Mouse (Mus musculus) T-cell, adult 2 months (primary cell): ENCODE results near the gene Shisal2a.

Experiments used
- DNase-seq: peaks from one replicate; pipeline ENCODE4 v3.0.0; 2022; ENCODE audit warnings: low spot score

Gene Shisal2a

DNA sequence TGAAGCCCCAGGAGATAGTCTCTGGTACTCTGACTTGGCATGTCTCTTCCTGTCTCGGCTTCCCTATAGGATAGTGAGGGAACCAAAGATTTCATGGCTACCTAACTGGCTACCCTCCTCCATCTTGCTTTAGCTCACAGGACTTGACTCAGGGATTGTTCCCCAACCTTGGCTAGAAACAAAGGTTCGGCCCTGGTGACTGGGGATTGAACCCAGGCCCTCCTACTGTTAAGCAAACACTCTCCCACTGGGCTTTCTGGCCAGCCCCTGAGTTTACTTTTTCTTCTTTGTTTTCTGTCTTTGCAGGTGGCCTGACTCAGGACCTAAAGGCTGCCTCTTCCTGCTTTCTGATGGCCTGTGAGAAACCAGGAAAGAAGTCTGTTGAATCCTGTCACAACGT lies 45.3 kb downstream of the Shisal2a start:
- DNase-seq, result no peak

DNA sequence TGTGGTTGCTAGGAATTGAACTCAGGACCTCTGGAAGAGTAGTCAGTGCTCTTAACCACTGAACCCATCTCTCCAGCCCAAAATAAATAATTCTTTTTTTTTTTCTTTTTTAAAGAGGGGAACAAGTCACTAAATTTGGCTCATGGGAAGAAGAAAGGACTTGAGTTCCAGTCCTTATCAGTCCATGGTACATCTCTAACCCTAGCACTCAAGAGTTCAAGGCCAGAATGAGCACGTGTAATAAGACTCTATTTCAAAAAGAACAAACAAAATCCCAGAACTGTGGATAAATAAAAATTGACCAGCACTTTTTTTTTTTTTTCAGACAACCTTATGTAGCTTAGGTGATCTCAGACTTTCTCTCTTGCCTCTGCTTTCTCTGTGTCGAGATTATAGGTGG lies 46.4 kb downstream of the Shisal2a start:
- DNase-seq, result no peak

- no peak for DNase-seq
Observed at GRCm38 (mm10) chr4:108335413-108335812, 47.7 kb downstream of the Shisal2a start.

GRCm38 (mm10) chr4:108332041-108332440 lies 51.1 kb downstream of the Shisal2a start:
- no peak for DNase-seq

GRCm38 (mm10) chr4:108329840-108330239 lies 53.3 kb downstream of the Shisal2a start:
- no peak for DNase-seq

- peak; percentile 96 for DNase-seq
Observed at GRCm38 (mm10) chr4:108327730-108328484, 55.2 kb downstream of the Shisal2a start, which contains the start of gene Coa7. Gene Coa7 (plus strand): TSS chr4:108328140.

DNA sequence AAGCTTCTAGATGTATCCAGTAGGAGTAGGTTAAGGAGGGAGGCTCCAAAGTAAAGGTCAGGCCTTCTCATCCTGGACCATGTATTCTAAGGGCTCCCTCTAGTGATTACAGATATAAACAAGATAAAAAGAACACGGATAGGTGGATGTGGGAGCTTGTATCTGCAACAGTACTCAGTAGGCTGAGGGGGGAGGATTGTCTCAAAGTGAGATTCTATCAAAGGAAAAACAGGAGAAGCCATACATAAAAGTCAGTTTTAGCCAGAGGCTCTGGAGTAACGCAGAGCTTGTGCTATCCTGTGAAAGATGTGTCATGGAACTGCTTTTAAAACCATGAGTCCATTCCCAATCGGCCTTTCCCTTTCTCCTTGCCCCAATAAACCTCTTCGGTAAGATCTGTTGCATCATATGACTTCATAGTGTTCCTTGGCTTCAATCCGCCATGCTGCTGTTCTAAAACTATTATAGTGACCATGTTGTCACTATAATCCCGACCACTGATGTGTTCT lies 56.0 kb downstream of the Shisal2a start:
- peak; percentile 45 for DNase-seq

DNA sequence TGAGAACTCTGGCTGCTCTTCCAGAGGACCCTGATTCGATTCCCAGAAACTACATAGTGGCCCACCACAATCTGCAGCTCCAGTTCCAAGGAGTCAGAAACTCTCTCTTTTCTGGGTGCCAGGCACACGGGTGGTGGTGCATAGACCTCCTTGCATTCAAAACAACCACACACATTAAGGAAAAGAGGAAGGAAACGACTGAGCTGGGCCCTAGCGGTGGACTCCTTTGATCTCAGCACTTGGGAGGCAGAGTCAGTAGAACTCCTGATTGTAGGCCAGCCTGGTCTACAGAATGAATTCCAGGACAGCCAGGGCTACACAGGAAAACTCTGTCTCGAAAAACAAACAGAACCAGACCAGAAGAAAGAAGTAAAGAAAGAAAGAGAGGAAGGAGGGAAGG lies 59.6 kb downstream of the Shisal2a start:
- DNase-seq, result no peak

DNA sequence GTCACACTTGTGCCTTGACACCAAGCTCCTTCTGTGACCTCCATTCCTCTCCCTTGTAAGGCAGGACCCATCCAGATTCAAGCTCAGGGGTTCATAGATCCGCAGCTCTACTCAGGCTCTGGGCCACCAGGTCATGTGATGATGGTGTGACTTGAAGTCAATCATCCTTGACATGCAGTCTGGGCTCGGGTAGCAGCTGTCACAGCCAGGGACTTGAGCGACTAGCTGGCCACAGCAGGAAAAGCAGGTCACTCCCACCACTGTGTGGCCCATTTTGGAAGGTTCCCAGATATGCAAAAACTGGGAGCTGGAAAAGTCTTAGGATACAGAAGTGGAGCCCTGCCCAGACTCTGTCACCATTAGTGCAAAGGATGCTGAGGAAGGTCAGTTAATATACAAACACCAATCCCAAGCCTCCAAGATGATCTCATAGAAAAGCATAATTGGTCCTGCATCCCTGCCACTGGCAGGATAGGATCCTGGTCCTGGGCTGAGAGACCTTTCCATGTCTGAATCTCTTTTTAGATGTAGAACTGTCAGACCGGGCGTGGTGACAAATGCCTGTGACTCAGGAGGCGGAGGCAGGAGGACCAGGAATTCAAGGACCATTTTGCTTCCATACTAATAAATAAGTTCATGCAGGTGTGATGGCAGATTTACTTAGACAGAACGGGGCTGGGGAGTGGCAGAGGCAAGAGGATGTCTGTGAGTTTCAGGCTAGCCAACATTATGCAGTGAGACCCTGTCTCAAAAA lies 62.3 kb downstream of the Shisal2a start:
- no peak for DNase-seq

DNA sequence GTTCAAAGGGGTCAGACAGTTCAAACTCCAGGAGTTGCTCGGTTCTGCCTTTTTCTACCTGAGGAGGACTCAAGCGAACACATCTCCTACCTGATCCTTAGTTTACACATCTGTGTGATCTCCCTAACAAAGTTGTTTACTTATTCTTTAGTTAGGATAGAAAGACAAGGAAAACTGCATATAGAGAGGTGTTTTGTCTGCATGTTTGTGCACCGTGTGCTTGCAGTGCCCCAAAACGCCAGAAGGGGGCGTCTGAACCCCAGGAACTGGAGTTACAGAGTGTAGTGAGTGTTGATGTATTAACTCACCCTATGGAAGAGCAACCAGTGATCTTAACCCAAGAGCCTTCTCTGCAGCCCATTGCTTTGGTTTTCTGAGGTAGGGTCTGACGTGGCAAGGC lies 63.4 kb downstream of the Shisal2a start:
- peak; percentile 57 for DNase-seq

DNA sequence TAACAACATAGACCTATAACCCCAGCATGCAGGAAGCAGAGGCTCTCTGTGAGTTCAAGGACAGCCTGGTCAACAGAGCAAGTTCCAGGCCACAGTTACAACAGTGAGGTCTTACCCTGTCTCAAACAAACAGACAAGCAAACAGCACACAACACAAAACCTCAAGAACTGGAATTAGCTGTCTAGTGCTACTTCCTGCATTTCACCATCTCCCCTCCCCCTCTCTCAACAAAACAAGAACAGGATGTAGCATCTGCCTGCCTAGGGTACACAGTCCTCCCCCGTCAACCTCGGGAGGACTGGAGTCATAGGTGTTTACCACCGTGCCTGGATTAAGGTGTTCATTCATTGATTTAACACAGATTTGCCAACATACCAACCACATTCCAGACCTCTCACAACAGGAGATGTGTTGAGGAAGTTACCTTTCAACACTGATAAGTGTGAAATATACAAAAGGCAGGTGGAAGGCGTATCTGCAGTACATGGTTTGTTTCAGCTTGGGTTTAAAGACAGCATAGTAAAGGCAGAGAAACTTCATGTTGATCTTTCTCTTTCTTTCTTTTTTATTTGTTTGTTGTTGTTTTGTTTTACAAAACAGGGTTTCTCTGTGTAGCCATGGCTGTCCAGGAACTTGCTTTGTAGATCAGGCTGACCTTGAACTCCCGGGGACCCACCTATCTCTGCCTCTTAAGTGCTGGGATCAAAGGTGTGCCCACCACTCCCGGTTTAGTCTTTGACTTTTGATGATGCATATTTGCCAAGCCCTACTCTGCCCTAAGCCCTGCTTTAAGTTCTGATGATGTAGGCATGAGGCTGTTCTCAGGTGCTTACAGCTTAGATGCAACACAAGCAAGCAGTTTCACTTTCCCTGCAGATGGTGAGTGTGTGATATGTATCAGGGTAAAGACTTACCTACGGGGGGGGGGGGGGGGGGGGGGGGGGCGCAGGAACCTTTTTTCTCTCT lies 64.2 kb downstream of the Shisal2a start:
- DNase-seq, result peak; percentile 93
